Mouse (Mus musculus): ENCODE data around the gene Adtrp. TPM values are rescaled to one million over a fixed set of nuclear protein-coding genes. Genes with fewer than 3 reads are reported as not detected.
A peak's percentile ranks its signal among the peaks of the same experiment; 100 is the strongest.

Gene Adtrp
- polyA plus RNA-seq, 1 experiment from 2014 or later = 1.0 TPM

DNA sequence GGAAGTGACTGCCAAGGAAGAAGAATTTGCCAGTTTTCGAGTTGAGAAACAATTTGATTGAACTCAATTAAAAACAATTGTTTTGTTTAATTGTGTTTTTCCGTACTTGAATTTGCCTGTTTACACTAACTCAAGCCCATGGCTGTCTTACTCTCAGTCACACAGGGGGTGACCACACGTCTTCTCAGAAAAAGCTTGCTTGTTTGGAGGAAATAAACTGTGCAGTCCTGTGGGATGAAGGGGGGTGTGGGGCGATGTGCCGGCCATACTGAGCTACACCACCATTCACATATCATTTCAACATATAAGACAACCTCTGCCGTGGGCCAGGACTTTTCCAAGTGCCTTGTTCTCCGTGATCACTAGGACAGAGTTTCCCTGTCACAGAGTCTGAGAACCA lies 25.2 kb upstream of the Adtrp start:
- no peak for ATAC-seq (replicated peaks; ENCODE audit: low FRiP score, low TSS enrichment, low read depth)
- Histone ChIP-seq H3K9me3 (ENCODE audit: control insufficient read depth, low read length) (no peaks in the 10 kb centered on the region), H3K36me3 (ENCODE audit: control insufficient read depth, insufficient read depth, low read length) (no peaks in the 10 kb centered on the region), H3K27me3 (replicated peaks; ENCODE audit: control insufficient read depth, insufficient read depth, low read length) (no peaks in the 10 kb centered on the region), H3K4me2 (ENCODE audit: low read length) (no peak overlapping the region), H3K4me1 (replicated peaks; ENCODE audit: control insufficient read depth, insufficient read depth, low read length) (no peaks in the 10 kb centered on the region), H3K27ac (ENCODE audit: low read depth) (0 out of 2 replicates have a peak overlapping the region, but pooled peaks have one; percentile 12), H3K9ac (ENCODE audit: low read length) (no peak overlapping the region), H3K4me3 (ENCODE audit: low read depth, low read length) (no peak overlapping the region)
- WGBS = 63% methylated on average over 7 of the region's 7 CpGs
- DNase-seq (ENCODE audit: low spot score) = no peak

DNA sequence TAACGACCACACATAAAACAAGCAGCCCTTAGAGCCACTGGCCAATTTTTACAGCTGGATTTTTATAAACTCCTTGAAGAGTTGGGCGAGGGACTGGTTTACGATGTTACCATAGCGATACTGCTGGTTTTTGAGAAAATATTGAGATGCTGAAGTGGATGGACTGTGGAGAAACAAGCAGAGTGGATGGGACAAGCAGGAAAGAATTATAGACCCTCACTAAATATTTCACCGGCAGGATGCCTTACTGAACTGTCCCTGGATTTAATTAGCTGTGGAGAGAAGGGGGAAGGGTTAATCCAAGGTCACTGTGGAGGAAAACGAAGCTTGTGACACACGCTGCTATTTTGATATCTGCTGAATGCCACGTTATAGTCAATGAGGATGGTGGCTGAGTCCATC lies 24.7 kb upstream of the Adtrp start:
- Histone ChIP-seq H3K4me2 (ENCODE audit: low read length) (no peak overlapping the region), H3K4me3 (ENCODE audit: low read depth, low read length) (no peak overlapping the region), H3K4me1 (replicated peaks; ENCODE audit: control insufficient read depth, insufficient read depth, low read length) (no peaks in the 10 kb centered on the region), H3K9ac (ENCODE audit: low read length) (no peak overlapping the region), H3K27ac (ENCODE audit: low read depth) (0 out of 2 replicates have a peak overlapping the region, but pooled peaks have one; percentile 12), H3K27me3 (replicated peaks; ENCODE audit: control insufficient read depth, insufficient read depth, low read length) (no peaks in the 10 kb centered on the region), H3K9me3 (ENCODE audit: control insufficient read depth, low read length) (no peaks in the 10 kb centered on the region), H3K36me3 (ENCODE audit: control insufficient read depth, insufficient read depth, low read length) (no peaks in the 10 kb centered on the region)
- DNase-seq (ENCODE audit: low spot score) (no peak), ATAC-seq (replicated peaks; ENCODE audit: low FRiP score, low TSS enrichment, low read depth) (no peak)
- 20% methylated on average over 8 of the region's 8 CpGs for WGBS

DNA sequence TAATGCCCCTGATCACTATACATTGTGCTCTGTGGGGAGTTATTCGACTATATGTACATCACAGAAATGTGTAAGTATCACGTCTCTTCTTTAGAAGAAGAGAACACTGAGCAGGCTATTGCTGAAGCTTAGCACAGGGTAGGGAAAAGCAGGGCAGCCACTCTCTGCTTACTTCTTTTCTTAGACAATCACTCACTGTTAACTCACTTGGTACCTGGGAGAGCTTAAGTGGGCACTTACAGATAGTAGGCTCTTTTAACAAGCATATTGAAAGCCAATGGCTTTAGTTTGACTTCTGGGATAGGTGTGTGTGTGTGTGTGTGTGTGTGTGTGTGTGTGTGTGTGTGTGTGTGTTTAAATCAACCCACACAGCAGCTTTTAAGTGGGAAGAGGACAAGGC lies 20.0 kb upstream of the Adtrp start:
- no peak overlapping the region for H3K27ac ChIP-seq (ENCODE audit: low read depth)
- 89% methylated on average over 2 of the region's 2 CpGs for WGBS
- H3K4me3 ChIP-seq (ENCODE audit: low read depth, low read length) = no peak overlapping the region
- no peaks in the 10 kb centered on the region for H3K9me3 ChIP-seq (ENCODE audit: control insufficient read depth, low read length)
- no peaks in the 10 kb centered on the region for H3K36me3 ChIP-seq (ENCODE audit: control insufficient read depth, insufficient read depth, low read length)
- no peak overlapping the region for H3K4me2 ChIP-seq (ENCODE audit: low read length)
- no peak for ATAC-seq (replicated peaks; ENCODE audit: low FRiP score, low TSS enrichment, low read depth)
- no peak overlapping the region for H3K9ac ChIP-seq (ENCODE audit: low read length)
- DNase-seq (ENCODE audit: low spot score) = no peak
- no peaks in the 10 kb centered on the region for H3K4me1 ChIP-seq (replicated peaks; ENCODE audit: control insufficient read depth, insufficient read depth, low read length)
- H3K27me3 ChIP-seq (replicated peaks; ENCODE audit: control insufficient read depth, insufficient read depth, low read length) = no peaks in the 10 kb centered on the region

DNA sequence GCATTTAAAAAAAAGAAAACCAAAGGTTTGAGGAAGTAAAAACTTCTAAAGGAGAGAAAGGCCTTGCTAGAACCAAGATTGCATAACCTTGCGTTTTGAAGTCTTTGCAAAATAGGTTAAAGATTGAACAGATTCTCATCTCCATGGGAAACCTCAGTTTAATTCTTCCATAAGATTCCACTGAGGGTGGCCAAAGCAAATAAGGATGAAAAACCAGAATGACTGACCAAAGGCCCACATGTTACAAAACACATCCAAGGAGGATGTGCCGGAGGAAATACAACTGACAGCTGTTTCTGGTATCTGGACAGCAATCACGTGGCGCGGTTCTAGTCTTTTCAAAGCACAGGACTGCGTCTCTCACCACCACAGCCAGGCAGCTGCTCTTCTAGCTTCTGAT lies 18.1 kb upstream of the Adtrp start:
- Histone ChIP-seq H3K9me3 (ENCODE audit: control insufficient read depth, low read length) (0 out of 2 replicates have a peak, but pooled peaks cover 2% of the 10 kb centered on the region), H3K9ac (ENCODE audit: low read length) (no peak overlapping the region), H3K4me2 (ENCODE audit: low read length) (no peak overlapping the region), H3K27ac (ENCODE audit: low read depth) (no peak overlapping the region), H3K27me3 (replicated peaks; ENCODE audit: control insufficient read depth, insufficient read depth, low read length) (no peaks in the 10 kb centered on the region), H3K4me3 (ENCODE audit: low read depth, low read length) (no peak overlapping the region), H3K36me3 (ENCODE audit: control insufficient read depth, insufficient read depth, low read length) (no peaks in the 10 kb centered on the region), H3K4me1 (replicated peaks; ENCODE audit: control insufficient read depth, insufficient read depth, low read length) (no peaks in the 10 kb centered on the region)
- DNase-seq (ENCODE audit: low spot score) (no peak), ATAC-seq (replicated peaks; ENCODE audit: low FRiP score, low TSS enrichment, low read depth) (no peak)
- 75% methylated on average over 6 of the region's 6 CpGs for WGBS

GRCm38 (mm10) chr13:41865071-41865470 lies 17.6 kb upstream of the Adtrp start:
- Histone ChIP-seq H3K27ac (ENCODE audit: low read depth) (no peak overlapping the region), H3K36me3 (ENCODE audit: control insufficient read depth, insufficient read depth, low read length) (no peaks in the 10 kb centered on the region), H3K4me2 (ENCODE audit: low read length) (no peak overlapping the region), H3K27me3 (replicated peaks; ENCODE audit: control insufficient read depth, insufficient read depth, low read length) (no peaks in the 10 kb centered on the region), H3K9ac (ENCODE audit: low read length) (no peak overlapping the region), H3K9me3 (ENCODE audit: control insufficient read depth, low read length) (0 out of 2 replicates have a peak, but pooled peaks cover 3% of the 10 kb centered on the region), H3K4me3 (ENCODE audit: low read depth, low read length) (no peak overlapping the region), H3K4me1 (replicated peaks; ENCODE audit: control insufficient read depth, insufficient read depth, low read length) (no peaks in the 10 kb centered on the region)
- WGBS = 60% methylated on average over 5 of the region's 5 CpGs
- ATAC-seq (replicated peaks; ENCODE audit: low FRiP score, low TSS enrichment, low read depth) = no peak
- DNase-seq (ENCODE audit: low spot score) = no peak

DNA sequence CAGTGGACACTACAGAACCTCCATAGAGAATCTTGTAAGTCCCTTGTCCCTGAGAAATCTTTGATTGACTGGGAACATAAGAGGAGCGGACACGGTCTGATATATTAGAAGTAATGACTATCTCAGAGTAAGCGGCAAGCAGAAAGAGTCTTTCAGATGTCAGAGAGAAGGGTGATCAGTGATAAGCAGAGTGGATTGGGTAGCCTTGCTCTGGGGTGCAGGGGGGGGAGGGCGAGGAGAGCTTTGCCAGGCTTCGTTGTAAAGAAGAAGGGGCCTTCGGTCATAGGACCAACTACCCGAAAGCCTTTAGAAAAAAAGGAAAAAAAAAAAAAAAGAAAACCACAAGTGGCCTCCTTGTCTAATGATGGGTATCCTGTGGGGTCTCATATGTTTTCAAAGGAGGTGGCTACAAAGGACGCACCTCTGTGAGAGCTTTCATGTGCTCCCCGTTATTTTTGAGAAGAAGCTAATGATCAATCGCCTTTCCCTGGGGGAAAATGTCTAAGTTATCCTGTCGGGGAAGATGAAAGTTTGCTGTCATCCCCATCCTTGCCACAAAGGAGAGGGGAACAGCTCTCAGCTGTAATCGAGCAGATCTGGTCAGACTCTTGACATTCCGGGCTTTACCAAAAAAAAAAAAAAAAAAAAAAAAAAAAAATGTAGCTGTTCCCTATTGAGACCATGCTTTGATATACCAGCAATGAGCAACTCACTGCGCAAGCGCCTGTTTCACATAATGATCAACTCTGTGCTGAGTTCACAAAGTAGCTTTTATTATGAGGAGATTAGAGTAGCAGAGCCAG lies 13.3 kb upstream of the Adtrp start:
- Histone ChIP-seq H3K4me1 (replicated peaks; ENCODE audit: control insufficient read depth, insufficient read depth, low read length) (no peaks in the 10 kb centered on the region), H3K27me3 (replicated peaks; ENCODE audit: control insufficient read depth, insufficient read depth, low read length) (no peaks in the 10 kb centered on the region), H3K36me3 (ENCODE audit: control insufficient read depth, insufficient read depth, low read length) (no peaks in the 10 kb centered on the region), H3K27ac (ENCODE audit: low read depth) (no peak overlapping the region), H3K4me2 (ENCODE audit: low read length) (no peak overlapping the region), H3K4me3 (ENCODE audit: low read depth, low read length) (no peak overlapping the region), H3K9me3 (ENCODE audit: control insufficient read depth, low read length) (0 out of 2 replicates have a peak, but pooled peaks cover 3% of the 10 kb centered on the region), H3K9ac (ENCODE audit: low read length) (no peak overlapping the region)
- DNase-seq (ENCODE audit: low spot score) (no peak), ATAC-seq (replicated peaks; ENCODE audit: low FRiP score, low TSS enrichment, low read depth) (no peak)
- 91% methylated on average over 15 of the region's 15 CpGs for WGBS

DNA sequence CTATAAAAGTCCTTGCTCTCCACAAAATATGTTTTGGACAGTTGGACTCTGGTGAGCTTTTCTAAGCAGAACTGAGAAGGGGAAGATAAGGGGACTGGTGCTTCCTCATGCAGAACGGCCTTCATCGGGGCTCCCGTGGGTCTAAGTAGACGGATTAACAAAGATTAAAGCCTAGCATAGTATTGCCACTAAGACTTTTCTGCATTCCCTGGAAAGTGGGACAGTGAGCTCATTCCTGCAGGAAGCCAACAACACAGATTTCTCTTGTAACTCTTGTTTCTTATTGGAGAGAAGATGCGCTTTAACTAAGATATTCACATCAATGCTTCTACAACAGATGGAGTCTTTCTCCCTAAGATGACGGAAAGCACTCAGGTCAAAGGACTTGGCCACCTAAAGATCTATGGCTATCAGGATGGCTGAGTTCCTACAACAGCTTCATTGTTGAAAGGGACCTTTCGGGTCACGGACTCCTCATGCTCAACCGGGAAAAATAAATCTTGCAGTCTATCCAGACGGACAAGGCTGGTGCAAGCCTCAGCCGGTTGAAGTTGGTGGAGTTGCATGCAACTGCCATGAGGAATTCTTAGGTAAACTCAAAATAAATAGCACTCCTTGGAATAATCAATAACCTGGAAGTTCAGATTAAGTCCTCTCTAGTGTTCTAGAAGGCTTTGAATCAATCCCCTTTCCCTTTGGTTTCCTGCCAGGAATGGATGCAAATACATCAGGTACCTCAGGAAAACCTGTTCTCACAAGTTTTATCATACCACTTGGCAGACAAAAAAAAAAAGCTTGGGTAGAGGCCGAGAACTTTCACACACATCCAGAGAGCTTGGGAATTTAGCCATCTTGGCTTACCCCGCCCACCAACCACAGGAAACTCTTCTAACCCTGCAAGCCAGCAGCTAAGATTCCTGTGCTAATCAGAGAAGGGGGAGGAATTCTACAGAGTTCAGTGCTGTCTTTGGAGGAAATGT lies 8.0 kb upstream of the Adtrp start:
- no peak overlapping the region for H3K9ac ChIP-seq (ENCODE audit: low read length)
- H3K4me3 ChIP-seq (ENCODE audit: low read depth, low read length) = no peak overlapping the region
- ATAC-seq (replicated peaks; ENCODE audit: low FRiP score, low TSS enrichment, low read depth) (no peak), DNase-seq (ENCODE audit: low spot score) (no peak)
- H3K36me3 ChIP-seq (ENCODE audit: control insufficient read depth, insufficient read depth, low read length) = no peaks in the 10 kb centered on the region
- no peak overlapping the region for H3K4me2 ChIP-seq (ENCODE audit: low read length)
- no peaks in the 10 kb centered on the region for H3K27me3 ChIP-seq (replicated peaks; ENCODE audit: control insufficient read depth, insufficient read depth, low read length)
- H3K4me1 ChIP-seq (replicated peaks; ENCODE audit: control insufficient read depth, insufficient read depth, low read length) = no peaks in the 10 kb centered on the region
- 0 out of 2 replicates have a peak, but pooled peaks cover under 1% of the 10 kb centered on the region for H3K9me3 ChIP-seq (ENCODE audit: control insufficient read depth, low read length)
- H3K27ac ChIP-seq (ENCODE audit: low read depth) = no peak overlapping the region
- 79% methylated on average over 13 of the region's 13 CpGs for WGBS

GRCm38 (mm10) chr13:41850727-41851378 lies 3.4 kb upstream of the Adtrp start:
- ATAC-seq (replicated peaks; ENCODE audit: low FRiP score, low TSS enrichment, low read depth) (no peak), DNase-seq (ENCODE audit: low spot score) (no peak)
- H3K9ac ChIP-seq (ENCODE audit: low read length) = no peak overlapping the region
- 74% methylated on average over 3 of the region's 3 CpGs for WGBS
- H3K36me3 ChIP-seq (ENCODE audit: control insufficient read depth, insufficient read depth, low read length) = no peaks in the 10 kb centered on the region
- no peak overlapping the region for H3K27ac ChIP-seq (ENCODE audit: low read depth)
- no peaks in the 10 kb centered on the region for H3K27me3 ChIP-seq (replicated peaks; ENCODE audit: control insufficient read depth, insufficient read depth, low read length)
- H3K4me2 ChIP-seq (ENCODE audit: low read length) = no peak overlapping the region
- H3K9me3 ChIP-seq (ENCODE audit: control insufficient read depth, low read length) = no peaks in the 10 kb centered on the region
- H3K4me3 ChIP-seq (ENCODE audit: low read depth, low read length) = no peak overlapping the region
- H3K4me1 ChIP-seq (replicated peaks; ENCODE audit: control insufficient read depth, insufficient read depth, low read length) = no peaks in the 10 kb centered on the region
